Mouse (Mus musculus): ENCODE results near the gene Vamp2. TPM values are rescaled to one million over a fixed set of nuclear protein-coding genes. Genes with fewer than 3 reads are reported as not detected.

The Vamp2 gene
- polyA plus RNA-seq, 1 experiment from 2014 or later, result 66.7 TPM

DNA sequence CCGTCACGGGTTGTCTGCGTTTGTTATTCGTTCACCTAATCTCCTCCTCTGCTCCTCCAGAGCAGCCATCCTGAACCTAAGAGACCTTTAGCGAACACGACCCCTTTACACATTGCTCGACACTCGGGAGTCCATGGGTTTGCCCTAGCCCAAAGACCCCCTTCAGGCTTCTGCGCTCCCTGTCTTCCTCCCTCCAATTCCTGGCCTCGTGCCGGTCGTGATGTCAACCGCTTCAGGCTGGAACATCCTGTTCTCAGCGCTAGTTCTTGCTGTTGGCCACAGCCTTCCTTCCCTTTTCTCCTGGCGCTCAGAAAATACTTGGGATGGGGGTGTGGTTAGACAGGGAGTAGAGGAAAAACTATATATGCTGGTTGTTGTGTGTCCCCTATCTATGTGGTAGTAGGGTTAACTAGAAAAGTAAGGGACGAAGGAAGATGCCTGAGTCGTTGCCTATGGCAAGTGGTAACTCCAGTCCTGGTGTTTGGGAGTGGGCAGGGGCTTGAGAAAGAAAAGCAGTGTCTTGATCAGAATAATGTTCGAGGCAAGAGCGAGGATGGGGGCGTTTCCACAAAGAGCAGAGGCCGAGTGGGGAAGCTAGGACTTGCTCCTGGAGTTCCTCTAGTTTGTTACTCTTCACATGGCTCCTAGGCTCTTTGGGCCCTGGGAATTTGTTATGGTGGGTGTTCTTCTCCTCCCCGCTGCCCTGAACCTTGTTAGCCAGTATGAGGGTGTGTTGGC is 11.1 kb downstream of the Vamp2 start:
- DNase-seq (ENCODE audit: low spot score), result peak; percentile 85

DNA sequence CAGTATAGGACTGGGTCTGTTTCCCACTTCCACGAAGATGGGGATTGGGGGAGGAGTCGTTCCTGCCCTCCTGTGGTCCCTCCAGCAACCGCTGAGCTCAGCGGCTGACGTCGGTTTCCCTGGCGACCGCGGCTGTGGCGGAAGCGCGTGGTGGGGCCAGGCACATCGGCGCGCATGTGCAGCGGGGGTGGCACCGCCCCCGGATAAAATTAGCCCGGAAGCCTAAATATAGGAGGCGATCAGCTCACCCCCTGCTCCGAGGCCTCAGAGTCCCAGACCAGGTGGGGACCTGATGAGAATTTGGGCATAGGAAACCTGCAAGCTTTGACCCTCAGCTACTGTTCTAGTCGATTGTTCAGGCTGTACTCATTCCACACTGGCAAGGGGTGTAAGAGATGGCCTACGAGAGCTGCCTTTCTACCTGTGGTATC is 11.6 kb downstream of the Vamp2 start:
- Histone ChIP-seq H3K4me1 (replicated peaks; ENCODE audit: insufficient read depth, low read length) (peaks cover 20% of the 10 kb centered on the region; the same call in 1 of the 2 replicates), H3K27me3 (ENCODE audit: insufficient read depth, low read length) (no peaks in the 10 kb centered on the region), H3K9me3 (replicated peaks; ENCODE audit: low read length) (no peaks in the 10 kb centered on the region), H3K9ac (ENCODE audit: low read depth, low read length) (peak overlapping the region; percentile 58; the same call in 1 of the 2 replicates), H3K4me3 (replicated peaks; ENCODE audit: low read depth, low read length) (peak overlapping the region; percentile 38), H3K4me2 (ENCODE audit: low read length) (peak overlapping the region; percentile 59), H3K27ac (peak overlapping the region; percentile 98), H3K36me3 (ENCODE audit: insufficient read depth, low read length) (peaks cover 45% of the 10 kb centered on the region)
- DNase-seq (ENCODE audit: low spot score), result peak; percentile 96
- peak; percentile 23; the same call in 1 of the 2 replicates for TF ChIP-seq CTCF (IDR thresholded peaks at IDR 0.05; ENCODE audit: low read depth)
- WGBS, result under 1% methylated on average over 23 of the region's 23 CpGs
- peak; percentile 6; the same call in 1 of the 2 replicates for ATAC-seq (replicated peaks; ENCODE audit: low FRiP score, low read depth)

More for the DNA sequence above, 11.1 kb downstream of the Vamp2 start:
- Histone ChIP-seq H3K4me1 (replicated peaks; ENCODE audit: insufficient read depth, low read length) (peaks cover 20% of the 10 kb centered on the region; the same call in 1 of the 2 replicates), H3K27me3 (ENCODE audit: insufficient read depth, low read length) (no peaks in the 10 kb centered on the region), H3K4me2 (ENCODE audit: low read length) (peak overlapping the region; percentile 59), H3K4me3 (replicated peaks; ENCODE audit: low read depth, low read length) (peak overlapping the region; percentile 38), H3K36me3 (ENCODE audit: insufficient read depth, low read length) (peaks cover 39% of the 10 kb centered on the region), H3K9me3 (replicated peaks; ENCODE audit: low read length) (no peaks in the 10 kb centered on the region), H3K9ac (ENCODE audit: low read depth, low read length) (peak overlapping the region; percentile 58), H3K27ac (peak overlapping the region; percentile 98)
- 0% methylated on average over 22 of the region's 22 CpGs for WGBS
- no peak for ATAC-seq (replicated peaks; ENCODE audit: low FRiP score, low read depth)
- TF ChIP-seq CTCF (IDR thresholded peaks at IDR 0.05; ENCODE audit: low read depth), result peak; percentile 5; the same call in 1 of the 2 replicates

DNA sequence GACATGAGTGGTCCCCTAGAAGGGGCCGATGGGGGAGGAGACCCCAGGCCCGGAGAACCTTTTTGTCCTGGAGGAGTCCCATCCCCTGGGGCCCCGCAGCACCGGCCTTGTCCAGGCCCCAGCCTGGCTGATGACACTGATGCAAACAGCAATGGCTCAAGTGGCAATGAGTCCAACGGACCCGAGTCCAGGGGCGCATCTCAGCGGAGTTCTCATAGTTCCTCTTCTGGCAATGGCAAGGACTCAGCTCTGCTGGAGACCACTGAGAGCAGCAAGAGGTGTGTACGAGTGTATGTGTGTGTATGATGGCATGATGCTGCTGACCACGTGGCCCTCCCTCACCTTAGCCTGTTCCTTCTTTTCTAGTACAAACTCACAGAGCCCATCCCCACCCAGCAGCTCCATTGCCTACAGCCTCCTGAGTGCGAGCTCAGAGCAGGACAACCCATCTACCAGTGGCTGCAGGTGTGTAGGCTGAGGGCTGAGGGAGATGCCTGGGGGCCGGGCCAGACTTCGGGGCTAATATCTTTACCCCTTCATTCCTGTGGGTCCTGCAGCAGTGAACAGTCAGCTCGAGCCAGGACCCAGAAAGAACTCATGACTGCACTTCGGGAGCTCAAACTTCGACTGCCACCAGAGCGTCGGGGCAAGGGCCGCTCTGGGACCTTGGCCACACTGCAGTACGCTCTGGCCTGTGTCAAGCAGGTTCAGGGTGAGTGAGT is 12.5 kb downstream of the Vamp2 start:
- H3K27me3 ChIP-seq (ENCODE audit: insufficient read depth, low read length), result no peaks in the 10 kb centered on the region
- no peaks in the 10 kb centered on the region for H3K9me3 ChIP-seq (replicated peaks; ENCODE audit: low read length)
- 91% methylated on average over 20 of the region's 20 CpGs for WGBS
- no peak overlapping the region for H3K27ac ChIP-seq
- peak overlapping the region; percentile 59; the same call in 1 of the 2 replicates for H3K4me2 ChIP-seq (ENCODE audit: low read length)
- peak overlapping the region; percentile 38; the same call in 1 of the 2 replicates for H3K4me3 ChIP-seq (replicated peaks; ENCODE audit: low read depth, low read length)
- TF ChIP-seq CTCF (IDR thresholded peaks at IDR 0.05; ENCODE audit: low read depth), result no peak
- peaks cover 54% of the 10 kb centered on the region for H3K36me3 ChIP-seq (ENCODE audit: insufficient read depth, low read length)
- peaks cover 20% of the 10 kb centered on the region; the same call in 1 of the 2 replicates for H3K4me1 ChIP-seq (replicated peaks; ENCODE audit: insufficient read depth, low read length)
- H3K9ac ChIP-seq (ENCODE audit: low read depth, low read length), result 0 out of 2 replicates have a peak overlapping the region, but pooled peaks have one; percentile 31
- DNase-seq (ENCODE audit: low spot score) (no peak), ATAC-seq (replicated peaks; ENCODE audit: low FRiP score, low read depth) (no peak)

DNA sequence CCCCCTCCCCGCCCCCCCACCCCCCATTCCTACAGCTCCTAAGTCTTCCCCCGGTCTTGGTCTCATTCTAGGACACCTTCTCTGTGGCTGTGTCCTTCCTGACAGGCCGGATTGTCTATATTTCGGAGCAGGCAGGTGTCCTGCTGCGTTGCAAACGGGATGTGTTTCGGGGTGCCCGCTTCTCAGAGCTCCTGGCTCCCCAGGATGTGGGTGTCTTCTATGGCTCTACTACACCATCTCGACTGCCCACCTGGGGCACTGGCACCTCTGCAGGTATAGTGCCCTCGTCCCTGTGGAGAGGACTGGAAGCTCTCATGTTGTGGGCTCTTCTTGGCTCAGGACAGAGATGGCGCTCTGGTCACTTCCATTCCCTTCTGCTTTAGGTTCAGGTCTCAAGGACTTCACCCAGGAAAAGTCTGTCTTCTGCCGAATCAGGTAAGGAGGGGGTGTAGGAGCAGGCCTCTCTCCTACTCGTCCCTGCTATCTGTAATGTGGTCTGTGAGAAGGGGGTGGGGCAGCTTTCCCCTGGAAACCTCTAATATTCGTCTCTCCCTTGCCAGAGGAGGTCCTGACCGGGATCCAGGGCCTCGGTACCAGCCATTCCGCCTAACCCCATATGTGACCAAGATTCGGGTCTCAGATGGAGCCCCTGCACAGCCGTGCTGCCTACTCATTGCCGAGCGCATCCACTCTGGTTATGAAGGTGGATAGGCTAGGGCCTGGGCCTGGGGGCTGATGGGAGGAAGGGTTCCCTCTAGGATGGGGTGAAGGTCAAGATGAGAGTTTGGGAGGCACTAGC is 13.5 kb downstream of the Vamp2 start:
- Histone ChIP-seq H3K4me1 (replicated peaks; ENCODE audit: insufficient read depth, low read length) (peaks cover 20% of the 10 kb centered on the region; the same call in 1 of the 2 replicates), H3K4me2 (ENCODE audit: low read length) (no peak overlapping the region), H3K27me3 (ENCODE audit: insufficient read depth, low read length) (no peaks in the 10 kb centered on the region), H3K9me3 (replicated peaks; ENCODE audit: low read length) (no peaks in the 10 kb centered on the region), H3K36me3 (ENCODE audit: insufficient read depth, low read length) (peaks cover 63% of the 10 kb centered on the region), H3K9ac (ENCODE audit: low read depth, low read length) (no peak overlapping the region), H3K4me3 (replicated peaks; ENCODE audit: low read depth, low read length) (no peak overlapping the region), H3K27ac (no peak overlapping the region)
- TF ChIP-seq CTCF (IDR thresholded peaks at IDR 0.05; ENCODE audit: low read depth), result no peak
- no peak for ATAC-seq (replicated peaks; ENCODE audit: low FRiP score, low read depth)
- whole genome bisulfite sequencing, result 89% methylated on average over 21 of the region's 21 CpGs
- no peak for DNase-seq (ENCODE audit: low spot score)

DNA sequence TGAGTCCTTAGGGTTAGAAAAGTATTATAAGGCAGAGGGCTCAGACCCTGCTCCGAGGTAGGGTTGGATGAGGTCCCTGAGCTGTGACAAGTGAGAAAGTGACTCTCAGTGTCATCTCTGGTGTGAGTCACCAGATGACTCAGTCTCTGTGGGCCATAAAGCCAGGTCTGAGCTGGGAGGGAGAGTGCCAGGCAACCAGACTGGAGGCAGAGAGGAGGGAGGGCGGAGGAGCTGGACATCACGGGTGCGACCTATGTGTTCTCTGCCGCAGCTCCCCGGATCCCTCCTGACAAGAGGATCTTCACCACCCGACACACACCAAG is 14.1 kb downstream of the Vamp2 start:
- 91% methylated on average over 7 of the region's 7 CpGs for WGBS
- ATAC-seq (replicated peaks; ENCODE audit: low FRiP score, low read depth), result no peak

More for the DNA sequence above, 14.1 kb downstream of the Vamp2 start:
- H3K9ac ChIP-seq (ENCODE audit: low read depth, low read length), result no peak overlapping the region
- H3K4me3 ChIP-seq (replicated peaks; ENCODE audit: low read depth, low read length), result no peak overlapping the region
- no peak for TF ChIP-seq CTCF (IDR thresholded peaks at IDR 0.05; ENCODE audit: low read depth)
- H3K4me1 ChIP-seq (replicated peaks; ENCODE audit: insufficient read depth, low read length), result peaks cover 20% of the 10 kb centered on the region; the same call in 1 of the 2 replicates
- H3K4me2 ChIP-seq (ENCODE audit: low read length), result no peak overlapping the region
- H3K9me3 ChIP-seq (replicated peaks; ENCODE audit: low read length), result no peaks in the 10 kb centered on the region
- no peak for DNase-seq (ENCODE audit: low spot score)
- peaks cover 68% of the 10 kb centered on the region for H3K36me3 ChIP-seq (ENCODE audit: insufficient read depth, low read length)
- H3K27ac ChIP-seq, result no peak overlapping the region
- H3K27me3 ChIP-seq (ENCODE audit: insufficient read depth, low read length), result no peaks in the 10 kb centered on the region

All from kidney, postnatal 0 days (tissue).